ENCODE assay signal across 8 mouse cellular contexts in genomic region chr17:35027277-35028068, GRCm38 (mm10). TPM values are rescaled to one million over a fixed set of nuclear protein-coding genes. Genes with fewer than 3 reads are reported as not detected.
DNase-seq lines count a peak whose midpoint lies in the region; ATAC-seq and TF ChIP-seq lines count a peak whose summit lies in the region.
"Had no signal": no experiment of that assay in that cellular context is flagged by ENCODE, and none has a peak within 500 bp of the region (broad histone marks: within the 10 kb centered on the region; RNA-seq: fewer than 3 reads in every experiment).

Gene Sapcd1 (minus strand): TSS chr17:35028016.

- 37% methylated on average over 13 of the region's 13 CpGs for WGBS in lung, embryonic 16.5 days
- 54% methylated on average over 12 of the region's 13 CpGs for WGBS in lung, postnatal 0 days
- WGBS in forebrain, postnatal 0 days: 28% methylated on average over 13 of the region's 13 CpGs
- 30% methylated on average over 13 of the region's 13 CpGs for WGBS in neural tube, embryonic 12.5 days

- no peaks in the 10 kb centered on the region for H3K9me3 ChIP-seq in lung, embryonic 16.5 days (ENCODE audit: control insufficient read depth, low read length)
- H3K9me3 ChIP-seq in lung, postnatal 0 days (ENCODE audit: low read length): no peaks in the 10 kb centered on the region
- no peaks in the 10 kb centered on the region for H3K9me3 ChIP-seq in forebrain, postnatal 0 days (ENCODE audit: low read length)
- no peaks in the 10 kb centered on the region for H3K9me3 ChIP-seq in neural tube, embryonic 12.5 days

- peak within 1 kb of the TSS; percentile 18; the same call in 1 of the 2 replicates for H3K4me2 ChIP-seq in lung, embryonic 16.5 days (ENCODE audit: low read depth, low read length)
- H3K4me2 ChIP-seq in lung, postnatal 0 days (replicated peaks; ENCODE audit: low read depth, low read length): no peak within 1 kb of the TSS
- H3K4me2 ChIP-seq in forebrain, postnatal 0 days (ENCODE audit: low read depth): no peak within 1 kb of the TSS
- H3K4me2 ChIP-seq in neural tube, embryonic 12.5 days (replicated peaks): peak within 1 kb of the TSS; percentile 30

- peak within 1 kb of the TSS; percentile 47 for H3K9ac ChIP-seq in lung, embryonic 16.5 days (ENCODE audit: low read length)
- no peak within 1 kb of the TSS for H3K9ac ChIP-seq in lung, postnatal 0 days (replicated peaks; ENCODE audit: low read depth)
- H3K9ac ChIP-seq in forebrain, postnatal 0 days: no peak within 1 kb of the TSS
- no peak within 1 kb of the TSS for H3K9ac ChIP-seq in neural tube, embryonic 12.5 days

- TF ChIP-seq EP300 in lung, postnatal 0 days (IDR thresholded peaks at IDR 0.05): no peak

- no peak for DNase-seq in lung, postnatal 0 days (ENCODE audit: low spot score)
- DNase-seq in brain, embryonic 14.5 days (ENCODE audit: low read depth): peak; percentile 93
- peak; percentile 68 for DNase-seq in forebrain, postnatal 0 days
- DNase-seq in left cerebral cortex, adult 18-20 months (ENCODE audit: low spot score in 2 of 2): peak; percentile 21 to 36

- peaks cover 6% of the 10 kb centered on the region for H3K4me1 ChIP-seq in lung, embryonic 16.5 days (replicated peaks; ENCODE audit: control insufficient read depth, insufficient read depth, low read length)
- peaks cover 3% of the 10 kb centered on the region; the same call in 1 of the 2 replicates for H3K4me1 ChIP-seq in lung, postnatal 0 days (ENCODE audit: insufficient read depth, low read depth, low read length)
- no peaks in the 10 kb centered on the region for H3K4me1 ChIP-seq in forebrain, postnatal 0 days (ENCODE audit: insufficient read depth)
- H3K4me1 ChIP-seq in neural tube, embryonic 12.5 days: peaks cover 19% of the 10 kb centered on the region

- ATAC-seq in lung, embryonic 16.5 days (ENCODE audit: low read depth): peak; percentile 57
- no peak for ATAC-seq in lung, postnatal 0 days
- ATAC-seq in forebrain, postnatal 0 days: peak; percentile 81
- peak; percentile 68 for ATAC-seq in neural tube, embryonic 12.5 days (ENCODE audit: low FRiP score, low read depth)
- ATAC-seq in monocyte, adult 5-6 weeks (replicated peaks; ENCODE audit: insufficient number of reproducible peaks, low FRiP score, low TSS enrichment, poor library complexity, severe bottlenecking): no peak

- H3K27ac ChIP-seq in lung, embryonic 16.5 days (ENCODE audit: low read length): peak within 1 kb of the TSS; percentile 26
- no peak within 1 kb of the TSS for H3K27ac ChIP-seq in lung, postnatal 0 days (ENCODE audit: low read length)
- H3K27ac ChIP-seq in forebrain, postnatal 0 days (ENCODE audit: low read depth, low read length): peak within 1 kb of the TSS; percentile 45; the same call in 1 of the 2 replicates
- no peak within 1 kb of the TSS for H3K27ac ChIP-seq in neural tube, embryonic 12.5 days
- H3K27ac ChIP-seq: macrophage had no signal

- H3K27me3 ChIP-seq in lung, embryonic 16.5 days (ENCODE audit: control insufficient read depth, insufficient read depth, low read depth, low read length): no peaks in the 10 kb centered on the region
- H3K27me3 ChIP-seq in lung, postnatal 0 days (replicated peaks; ENCODE audit: insufficient read depth, low read length): no peaks in the 10 kb centered on the region
- H3K27me3 ChIP-seq in forebrain, postnatal 0 days (ENCODE audit: insufficient read depth, low read length): no peaks in the 10 kb centered on the region
- H3K27me3 ChIP-seq in neural tube, embryonic 12.5 days (replicated peaks): no peaks in the 10 kb centered on the region

- TF ChIP-seq CTCF in lung, postnatal 0 days (IDR thresholded peaks at IDR 0.05): no peak
- no peak for TF ChIP-seq CTCF in brain, embryonic 14.5 days (IDR thresholded peaks at IDR 0.05; ENCODE audit: borderline replicate concordance, extremely low read depth, insufficient read depth, insufficient read length)
- TF ChIP-seq CTCF in forebrain, postnatal 0 days (IDR thresholded peaks at IDR 0.05; ENCODE audit: low read depth): no peak

- no peak for TF ChIP-seq POLR2A in brain, embryonic 14.5 days (IDR thresholded peaks at IDR 0.05; ENCODE audit: borderline replicate concordance, extremely low read depth, insufficient read depth, insufficient read length, poor library complexity, severe bottlenecking)

- no peaks in the 10 kb centered on the region for H3K36me3 ChIP-seq in lung, embryonic 16.5 days (ENCODE audit: control insufficient read depth, insufficient read depth, low read length)
- no peaks in the 10 kb centered on the region for H3K36me3 ChIP-seq in lung, postnatal 0 days (ENCODE audit: insufficient read depth, low read length)
- no peaks in the 10 kb centered on the region for H3K36me3 ChIP-seq in forebrain, postnatal 0 days (ENCODE audit: insufficient read depth)
- no peaks in the 10 kb centered on the region for H3K36me3 ChIP-seq in neural tube, embryonic 12.5 days

- H3K4me3 ChIP-seq in lung, embryonic 16.5 days (ENCODE audit: low read length): no peak within 1 kb of the TSS
- H3K4me3 ChIP-seq in lung, postnatal 0 days (ENCODE audit: low read depth, low read length): no peak within 1 kb of the TSS
- no peak within 1 kb of the TSS for H3K4me3 ChIP-seq in forebrain, postnatal 0 days (ENCODE audit: low read depth, low read length)
- no peak within 1 kb of the TSS for H3K4me3 ChIP-seq in neural tube, embryonic 12.5 days

RNA-seq across cellular contexts. Expression of gene Sapcd1, which starts in this region (rescaled TPM):
- 4.3 and 4.6 TPM in 2 replicates for polyA plus RNA-seq in lung, embryonic 16.5 days (2015; fragmentation: Nextera tagmentation; extraction: Ambion mirVana)
- 1.7 TPM in 2 replicates for polyA plus RNA-seq in lung, postnatal 0 days (2015; fragmentation: Nextera tagmentation; extraction: Ambion mirVana)
- 4.0 and 6.5 TPM in 2 replicates for polyA plus RNA-seq in brain, embryonic 14.5 days (2012; rRNA removed)
- 2.2 and 2.7 TPM in 2 replicates for total RNA-seq in forebrain, postnatal 0 days (2014; rRNA removed)
- 1.6 TPM in 2 replicates for polyA plus RNA-seq in forebrain, postnatal 0 days (2015; fragmentation: Nextera tagmentation; extraction: Ambion mirVana)
- total RNA-seq in left cerebral cortex, adult 18-20 months (2021): not detected
- 3.8 and 5.0 TPM in 2 replicates for polyA plus RNA-seq in neural tube, embryonic 12.5 days (2016; fragmentation: Nextera tagmentation; extraction: Ambion mirVana)
- total RNA-seq in monocyte, adult 5-6 weeks (2017): 1.2 TPM in 1 of 3 replicates, not detected in the others
- polyA plus RNA-seq: macrophage had no signal

Comparison
In these comparisons a context has a peak if more than half of its experiments do, and no peak if none do; other contexts are left out.
1. ATAC-seq: peak in lung, embryonic 16.5 days (single experiment), forebrain, postnatal 0 days (single experiment) and neural tube, embryonic 12.5 days (single experiment); none in lung, postnatal 0 days (single experiment) and monocyte, adult 5-6 weeks (single experiment).
2. H3K27ac ChIP-seq: peak in lung, embryonic 16.5 days (single experiment) and forebrain, postnatal 0 days (single experiment); none in lung, postnatal 0 days (single experiment) and neural tube, embryonic 12.5 days (single experiment).
3. H3K4me2 ChIP-seq: peak in lung, embryonic 16.5 days (single experiment) and neural tube, embryonic 12.5 days (single experiment); none in lung, postnatal 0 days (single experiment) and forebrain, postnatal 0 days (single experiment).
4. Peak in DNase-seq in left cerebral cortex, adult 18-20 months; RNA of the gene not detected or under 1 TPM.